Mouse (Mus musculus): ENCODE data around the gene Zap70.
A peak's percentile ranks its signal among the peaks of the same experiment; 100 is the strongest.

Gene Zap70

DNA sequence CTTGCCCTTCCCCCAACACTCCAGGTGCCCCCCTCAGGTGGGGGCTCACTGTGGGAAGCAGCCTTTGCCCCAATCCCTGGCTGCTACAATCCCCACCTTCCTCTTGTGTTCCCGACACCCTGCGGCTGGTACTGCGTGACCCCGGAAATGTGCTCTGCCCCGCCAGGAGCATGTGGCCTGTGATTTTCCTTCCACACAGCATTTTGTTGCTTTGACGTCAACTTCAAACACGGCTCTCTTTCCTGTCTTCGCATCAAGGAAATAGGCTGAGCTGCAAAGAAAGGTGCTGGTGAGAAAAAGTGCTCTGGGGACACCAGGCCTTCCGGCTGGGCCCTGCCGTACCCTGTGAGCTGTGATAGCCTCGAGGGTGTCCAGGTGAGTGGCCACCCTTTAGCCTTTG, at the start of gene Zap70:
Gene Zap70 (plus strand): TSS at position 231 of the 400 bp plus-strand sequence.
- DNase-seq = no peak

DNA sequence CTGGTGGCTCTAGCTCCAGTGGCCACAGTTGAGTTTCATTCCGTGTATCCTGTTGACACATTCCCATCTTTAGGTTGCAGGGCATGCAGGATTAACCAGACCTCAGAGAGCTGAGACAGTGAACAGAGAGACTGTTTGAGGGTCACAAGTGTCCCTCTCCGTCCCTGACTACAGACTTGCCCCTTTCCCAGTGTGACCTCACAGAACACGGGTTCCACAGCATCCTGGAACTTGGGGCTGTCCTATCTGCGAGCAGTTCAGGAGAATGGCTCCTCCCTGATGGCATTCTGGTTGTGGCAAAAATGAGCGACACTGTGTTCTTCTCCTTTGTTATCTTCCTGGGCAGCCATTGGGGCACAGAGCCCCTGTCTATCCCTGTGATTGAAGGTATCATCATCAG, 47.3 kb upstream of the Zap70 start, which contains the start of gene Actr1b:
Gene Actr1b (minus strand): TSS at position 112 of the 400 bp plus-strand sequence.
- no peak for DNase-seq

DNA sequence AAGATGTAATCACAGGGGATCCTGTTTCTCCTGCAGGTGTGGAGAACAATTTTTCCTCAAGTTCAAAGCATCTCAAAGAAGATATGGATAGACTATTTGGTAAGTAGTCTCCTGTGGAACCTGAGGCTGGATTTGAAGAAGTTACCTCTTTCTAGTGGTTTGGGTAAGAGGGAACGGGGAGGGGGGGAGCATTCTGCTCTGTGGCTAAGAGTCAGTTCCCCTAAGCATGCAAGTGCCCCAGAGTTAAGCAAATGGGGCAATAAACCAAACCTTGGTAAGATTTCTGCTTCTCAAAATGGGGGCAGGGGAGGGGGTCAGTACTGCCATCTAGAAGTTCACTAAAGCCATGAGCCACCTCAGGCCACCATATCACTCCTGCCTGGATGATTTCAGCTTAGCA, 42.8 kb upstream of the Zap70 start:
- no peak for DNase-seq

DNA sequence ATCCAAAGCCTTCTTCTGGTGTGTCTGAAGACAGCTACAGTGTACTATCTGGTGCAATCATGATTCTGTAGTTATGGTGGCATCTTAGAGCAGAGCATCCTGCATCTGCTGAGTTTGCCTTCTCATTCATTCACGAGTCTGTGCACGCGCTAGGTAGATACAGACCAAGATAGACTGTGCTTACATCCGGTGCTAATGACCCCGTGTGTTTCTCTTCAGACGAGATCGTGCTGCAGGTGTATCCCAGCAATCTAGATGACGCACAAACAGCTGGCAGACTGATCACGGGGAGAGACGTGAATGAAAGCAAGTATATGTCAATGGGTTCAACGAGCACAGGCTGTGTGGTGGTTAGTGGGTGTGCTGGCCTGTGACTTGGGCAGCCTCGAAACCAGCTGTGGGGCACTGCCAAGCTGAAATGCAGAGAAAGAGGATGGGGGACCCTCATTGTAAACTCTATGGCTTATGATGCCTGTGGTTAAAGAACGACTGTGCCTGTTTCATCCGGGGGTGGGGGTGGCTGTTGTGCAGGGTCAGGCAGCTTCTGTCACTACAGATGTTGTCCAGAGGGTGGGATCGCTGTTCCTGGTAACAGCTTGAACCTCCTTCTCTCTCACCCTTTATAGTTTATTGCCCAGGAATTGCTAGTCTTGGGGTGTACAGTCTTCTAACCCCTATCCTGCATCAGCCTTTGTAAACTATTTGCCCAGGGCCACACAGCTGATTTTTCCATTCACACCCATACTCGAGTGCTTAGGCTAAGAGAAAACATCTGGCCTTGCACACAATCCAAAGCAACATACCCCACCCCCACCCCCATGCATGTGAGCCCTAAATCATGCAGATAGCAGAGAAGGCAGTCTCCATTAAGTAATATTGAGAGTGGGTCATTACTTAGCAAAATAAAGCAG, 38.2 kb upstream of the Zap70 start:
- no peak for DNase-seq

DNA sequence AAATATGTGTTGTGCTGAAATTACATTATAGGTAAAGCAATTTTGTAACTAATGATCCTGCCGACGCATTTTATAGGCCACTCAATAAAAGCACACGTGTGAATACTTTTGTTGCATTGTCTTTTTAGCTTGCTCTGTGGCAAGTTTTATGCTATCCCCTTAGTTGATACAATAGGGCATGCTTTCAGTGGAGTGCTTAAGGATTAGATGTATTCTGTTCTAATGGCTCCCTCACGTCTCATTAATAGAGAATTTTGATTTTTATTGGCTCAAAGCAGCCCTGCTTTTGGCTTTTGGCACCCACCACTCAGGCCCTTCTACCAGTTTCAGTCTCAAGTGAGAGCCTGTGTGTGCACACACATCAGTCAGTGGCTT, 37.6 kb upstream of the Zap70 start:
- DNase-seq = no peak

DNA sequence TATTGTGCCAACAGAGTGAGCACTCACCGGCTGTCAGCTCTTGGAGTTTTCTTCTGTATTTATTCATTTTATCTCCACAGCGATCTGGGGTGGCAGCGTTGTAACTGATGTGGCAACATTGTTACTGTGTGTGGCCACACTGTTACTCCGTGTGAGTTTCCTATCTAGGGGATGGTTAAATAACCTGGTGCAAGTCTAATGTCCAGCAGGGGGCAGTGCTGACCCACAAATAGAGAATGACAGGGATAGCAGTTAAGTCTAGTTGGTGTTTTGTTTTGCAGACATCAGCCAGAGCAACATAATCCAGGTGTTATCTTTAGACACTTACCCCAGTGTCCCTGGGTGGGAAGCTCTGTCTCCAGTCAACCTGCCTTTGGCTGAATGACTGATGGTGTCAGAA, 24.3 kb upstream of the Zap70 start:
- DNase-seq = peak; percentile 90

DNA sequence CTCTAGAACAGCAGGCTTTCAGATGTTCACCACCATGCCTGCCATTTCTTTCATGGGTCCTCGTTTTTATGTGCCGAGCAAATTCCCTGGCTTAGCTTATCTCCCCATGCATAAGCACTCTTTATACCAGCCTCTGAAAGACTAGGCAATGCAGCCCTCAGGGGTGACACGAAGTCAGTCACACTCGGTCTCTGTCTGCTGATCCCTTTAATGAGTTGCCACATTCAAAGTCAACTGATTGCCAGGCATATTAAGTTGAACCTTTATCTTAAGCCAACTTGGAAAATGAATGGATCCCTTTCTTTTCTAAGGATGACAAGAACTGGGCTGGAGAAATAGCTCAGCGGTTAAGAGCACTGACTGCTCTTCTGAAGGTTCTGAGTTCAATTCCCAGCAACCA, 22.4 kb upstream of the Zap70 start:
- DNase-seq = no peak

DNA sequence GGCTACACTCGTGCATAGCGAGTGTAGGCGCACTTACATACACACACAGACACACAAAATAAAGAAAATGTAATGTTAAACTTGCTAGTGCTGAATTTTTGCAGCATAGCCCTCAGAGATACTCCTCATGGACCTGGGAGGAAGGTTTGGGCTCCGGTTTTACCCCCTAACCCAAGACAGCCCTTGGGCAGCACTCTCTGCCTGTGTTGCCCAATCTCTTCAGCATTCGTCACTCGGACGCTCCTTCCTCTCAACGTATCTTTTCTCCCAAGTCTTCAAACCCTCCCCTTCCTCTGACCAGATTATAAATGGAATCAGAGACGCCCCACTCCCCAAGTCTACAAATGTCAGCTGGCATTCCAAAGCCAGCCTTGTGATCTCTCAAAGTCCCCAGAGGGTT, 18.6 kb upstream of the Zap70 start:
- DNase-seq = no peak

DNA sequence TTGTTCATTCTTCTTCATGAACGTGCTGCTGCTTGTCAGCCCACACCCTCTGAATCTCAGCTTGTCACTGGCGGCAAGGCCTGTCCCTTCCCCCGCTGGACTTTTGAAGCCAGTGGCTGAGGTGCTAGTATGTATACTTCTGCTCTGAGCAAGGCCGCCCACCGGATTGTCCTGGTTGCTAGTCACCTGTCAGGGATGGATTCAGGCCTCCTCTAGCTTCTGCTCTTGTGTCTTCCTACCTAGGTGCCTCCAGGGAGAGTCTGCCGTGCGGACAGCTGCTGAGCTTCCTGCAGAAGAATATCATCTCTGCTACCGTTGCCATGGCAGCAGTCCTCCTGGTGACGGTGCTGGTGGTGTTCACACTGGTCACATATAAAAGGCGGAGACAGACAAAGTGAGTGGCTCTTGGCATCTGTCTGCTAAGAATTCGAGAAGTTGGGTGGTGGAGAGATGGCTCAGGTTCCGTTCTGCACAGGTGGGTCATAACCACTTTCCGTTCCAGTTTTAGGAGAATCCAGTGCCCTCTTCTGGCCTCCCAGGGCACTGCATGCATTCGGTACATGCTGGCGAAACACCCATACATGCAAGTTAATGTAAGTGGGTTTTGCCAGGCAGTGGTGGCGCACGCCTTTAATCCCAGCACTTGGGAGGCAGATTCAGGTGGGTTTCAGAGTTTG, 17.2 kb upstream of the Zap70 start:
- DNase-seq = peak; percentile 77

DNA sequence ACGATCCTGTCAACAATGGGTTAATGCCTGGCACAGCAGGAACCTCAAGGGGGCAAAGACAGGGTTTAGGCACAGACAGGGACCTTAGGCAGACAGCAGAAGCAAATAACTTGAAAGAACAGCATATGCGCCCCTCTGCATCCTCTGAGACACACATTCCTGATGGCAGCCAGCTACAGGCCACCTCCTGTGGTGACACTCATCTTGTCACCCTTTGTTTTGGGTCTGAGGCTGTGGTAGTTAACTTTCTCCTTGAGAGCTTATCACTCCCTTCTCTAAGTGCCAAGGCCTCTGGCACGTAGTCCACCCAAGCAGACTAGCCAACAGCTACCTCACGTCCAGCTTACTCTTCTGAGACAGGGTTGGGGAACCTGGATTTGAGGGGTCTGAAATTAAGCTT, 15.9 kb upstream of the Zap70 start:
- DNase-seq = no peak

DNA sequence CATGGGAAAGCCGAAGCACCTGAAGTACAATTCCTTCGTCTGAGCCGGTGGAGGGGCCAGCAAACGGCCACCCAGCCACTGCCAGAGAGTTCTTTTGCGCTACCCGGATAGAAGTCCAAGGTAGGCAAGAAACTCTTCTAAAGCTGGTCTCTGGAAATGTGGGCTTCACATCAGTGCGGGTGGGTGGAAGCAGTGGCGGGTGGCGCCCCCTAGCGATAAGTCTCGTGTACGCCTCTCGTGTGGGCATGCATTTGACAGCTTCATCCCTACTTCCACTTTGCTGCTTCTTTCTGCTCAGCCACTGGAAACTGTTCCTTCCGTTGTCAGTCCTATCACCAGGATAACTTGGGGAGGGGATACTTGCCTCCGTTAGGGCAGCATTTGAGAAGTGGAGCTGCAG, 15.1 kb upstream of the Zap70 start:
- peak; percentile 48 for DNase-seq

DNA sequence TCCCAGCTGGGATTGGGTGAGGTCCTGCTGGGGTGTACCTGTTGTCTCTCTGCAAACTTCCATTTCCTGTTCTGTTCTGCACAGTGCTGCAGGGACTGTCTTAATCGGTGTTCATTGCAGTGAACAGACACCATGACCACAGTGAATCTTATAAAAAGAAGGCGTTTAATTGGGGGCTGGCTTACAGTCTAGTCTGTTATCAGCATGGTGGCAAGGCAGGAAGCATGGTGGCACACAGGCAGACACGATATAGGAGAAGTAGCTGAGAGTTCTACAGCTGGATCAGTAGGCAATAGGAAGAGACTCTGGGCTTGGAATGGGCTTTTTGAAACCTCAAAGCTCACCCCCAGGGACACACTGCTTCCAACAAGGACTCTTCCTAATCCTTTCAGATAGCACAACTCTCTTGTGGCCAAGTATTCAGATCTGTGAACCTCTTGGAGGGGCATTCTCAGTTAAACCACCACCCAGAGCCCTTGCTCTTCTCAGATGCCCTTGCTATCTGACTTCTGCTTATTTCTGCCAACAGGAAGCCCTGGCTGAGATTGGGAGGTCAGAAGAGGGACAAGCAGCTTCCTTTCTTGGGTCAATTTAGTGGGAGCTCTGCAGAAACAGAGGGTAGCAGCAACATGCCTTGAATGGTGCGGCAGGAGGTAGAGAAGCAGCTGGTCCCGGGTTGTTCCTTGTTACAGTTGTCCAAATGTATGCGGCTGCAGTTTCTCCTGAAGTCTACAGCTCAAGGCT, 7.5 kb upstream of the Zap70 start:
- DNase-seq = no peak

DNA sequence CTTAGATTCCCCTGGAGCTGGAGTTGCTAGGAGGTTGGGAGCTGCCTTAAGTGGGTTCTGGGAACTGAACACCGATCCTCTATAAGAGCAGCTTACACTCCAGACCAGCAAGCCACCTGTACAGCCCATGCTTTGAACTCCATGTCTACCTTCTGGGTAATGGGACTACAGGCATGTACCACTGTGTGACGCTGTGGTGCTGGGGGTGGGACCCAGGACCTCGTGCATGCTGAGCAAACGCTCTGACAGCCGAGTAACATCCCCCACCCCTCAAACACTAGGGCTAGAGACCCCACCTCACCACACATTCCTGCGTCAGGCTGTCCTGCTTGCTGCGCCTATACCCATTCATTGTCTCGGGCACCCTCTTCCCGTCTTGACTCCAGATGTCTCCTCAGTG, 3.0 kb upstream of the Zap70 start:
- no peak for DNase-seq

DNA sequence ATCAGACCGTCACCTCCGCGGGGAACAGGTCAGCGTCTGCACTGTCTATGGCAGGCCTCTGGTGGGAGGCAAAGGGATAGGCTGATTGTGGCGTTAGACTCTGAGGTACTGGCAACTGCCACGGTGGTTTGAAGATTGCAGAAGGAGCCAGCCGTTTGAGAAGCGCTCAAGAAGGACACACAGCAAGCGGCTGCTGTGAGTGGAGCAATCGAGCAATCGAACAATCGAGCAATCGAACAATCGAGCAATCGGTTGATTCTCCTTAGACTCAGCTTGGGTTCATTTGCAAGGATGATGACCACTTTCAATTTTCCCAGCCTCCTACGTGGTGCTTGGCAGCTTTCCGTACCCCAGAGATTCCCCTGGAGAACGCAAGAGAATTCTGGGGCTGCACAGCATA, 2.5 kb upstream of the Zap70 start:
- DNase-seq = no peak

DNA sequence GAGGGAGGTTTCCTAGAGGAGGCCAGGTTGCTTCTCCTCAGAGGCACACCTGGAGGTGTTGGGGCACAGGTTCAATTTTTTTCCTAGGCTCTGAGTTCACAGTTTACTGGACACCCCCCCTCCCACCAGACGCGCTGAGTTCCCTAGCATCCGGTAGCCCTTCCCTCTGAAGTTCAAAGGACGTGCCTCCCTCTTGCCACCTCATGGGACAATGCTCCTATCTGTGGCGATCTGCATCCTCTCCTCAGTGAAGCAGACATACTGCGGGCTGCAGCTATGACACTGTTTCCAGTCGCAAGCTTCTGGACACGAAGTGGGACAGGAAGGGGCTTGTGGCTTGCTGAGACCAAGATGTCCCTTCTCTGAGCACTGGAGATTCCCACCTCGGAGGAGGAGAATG, 1.2 kb upstream of the Zap70 start:
- DNase-seq = no peak

DNA sequence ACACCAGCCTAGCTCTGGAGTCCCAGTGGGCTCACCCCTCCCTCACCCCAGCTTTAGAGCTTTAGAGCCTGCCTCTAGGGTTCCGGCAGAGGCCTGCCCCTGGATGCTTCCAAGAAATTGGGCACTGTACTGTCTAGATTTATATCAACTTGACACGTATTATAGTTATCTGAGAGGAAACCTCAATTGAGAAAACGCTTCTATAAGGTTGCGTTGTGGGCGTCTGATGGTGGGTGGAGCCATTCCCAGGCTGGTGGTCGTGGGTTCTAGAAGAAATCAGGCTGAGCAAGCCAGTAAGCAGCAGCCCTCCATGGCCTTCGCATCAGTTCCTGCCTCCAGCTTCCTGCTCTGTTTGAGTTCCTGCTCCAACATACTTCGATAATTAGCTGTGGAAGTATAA, 537 bp upstream of the Zap70 start:
- DNase-seq = no peak

DNA sequence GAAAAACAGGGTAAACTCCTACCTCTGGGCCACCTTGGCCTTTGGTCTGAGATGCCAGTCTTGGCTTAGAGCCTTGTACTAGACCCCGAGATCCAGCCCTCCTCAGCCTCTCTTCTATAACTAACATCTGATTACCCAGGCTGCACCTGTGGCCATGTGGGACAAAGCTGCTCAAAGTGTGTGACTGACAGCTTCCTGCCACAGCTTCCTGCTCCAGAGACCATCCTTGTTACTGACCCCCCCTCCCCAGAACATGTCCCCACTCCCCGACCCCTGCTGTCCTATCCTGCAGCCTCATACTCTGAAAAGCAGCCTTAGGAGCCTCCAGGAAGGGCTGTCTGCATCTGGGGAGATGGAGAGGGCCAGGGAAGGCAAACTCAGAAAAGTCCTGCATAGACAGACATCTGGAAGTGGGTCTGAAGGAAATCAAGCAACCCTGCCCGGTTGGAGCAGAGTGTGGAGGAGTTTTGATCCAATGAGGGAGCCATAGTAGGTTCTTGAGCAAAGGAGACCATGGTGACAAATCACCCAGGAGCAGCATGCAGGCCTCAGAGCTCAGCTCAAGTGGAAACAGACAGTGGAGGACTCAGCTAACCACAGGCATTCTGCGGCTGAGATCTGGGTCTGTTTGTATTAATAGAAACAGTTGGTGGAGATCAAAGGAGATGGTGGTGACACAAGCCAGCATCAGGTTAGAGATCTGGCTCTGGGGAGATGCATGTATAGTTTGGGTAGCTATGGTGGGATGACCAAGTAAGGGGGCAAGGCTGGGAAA, 5.0 kb downstream of the Zap70 start:
- DNase-seq = no peak

DNA sequence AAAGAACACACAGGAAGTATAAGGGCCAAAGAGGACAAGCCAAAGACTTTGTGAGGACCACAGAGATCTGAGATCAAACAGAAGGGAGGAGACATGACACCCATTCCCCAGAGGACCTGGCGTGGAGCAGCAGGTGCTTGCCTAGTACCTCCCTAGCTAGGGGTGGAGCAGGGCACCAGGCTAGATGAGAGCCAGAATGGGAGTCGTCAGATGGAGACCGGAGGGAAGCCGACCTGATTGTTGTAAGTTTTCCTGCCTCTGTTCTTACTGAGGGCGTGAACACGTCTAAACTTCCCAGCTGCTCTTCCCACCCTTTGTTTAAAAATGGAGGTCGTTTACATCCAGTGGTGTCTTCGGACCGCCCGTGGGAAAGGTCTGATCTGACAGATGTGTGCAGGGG, 5.7 kb downstream of the Zap70 start:
- no peak for DNase-seq

DNA sequence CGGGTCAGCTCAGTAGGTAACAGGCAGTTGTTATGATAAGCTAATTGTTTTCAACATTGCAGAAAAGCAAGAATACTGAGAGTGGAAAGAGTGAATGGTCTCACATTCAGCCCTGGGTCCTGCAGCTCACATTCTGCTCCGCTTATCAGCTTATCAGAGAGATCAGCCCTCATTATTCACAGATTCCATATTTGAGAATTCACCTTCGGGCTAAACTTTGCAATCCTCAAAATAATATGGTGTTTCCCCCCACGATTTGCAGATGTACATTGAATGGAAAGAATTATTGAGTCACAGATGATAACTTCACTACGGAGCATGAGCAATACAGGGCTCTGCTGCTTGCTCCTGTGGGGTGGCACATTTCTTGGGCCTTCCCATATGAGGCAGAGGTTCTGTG, 7.2 kb downstream of the Zap70 start:
- DNase-seq = no peak

DNA sequence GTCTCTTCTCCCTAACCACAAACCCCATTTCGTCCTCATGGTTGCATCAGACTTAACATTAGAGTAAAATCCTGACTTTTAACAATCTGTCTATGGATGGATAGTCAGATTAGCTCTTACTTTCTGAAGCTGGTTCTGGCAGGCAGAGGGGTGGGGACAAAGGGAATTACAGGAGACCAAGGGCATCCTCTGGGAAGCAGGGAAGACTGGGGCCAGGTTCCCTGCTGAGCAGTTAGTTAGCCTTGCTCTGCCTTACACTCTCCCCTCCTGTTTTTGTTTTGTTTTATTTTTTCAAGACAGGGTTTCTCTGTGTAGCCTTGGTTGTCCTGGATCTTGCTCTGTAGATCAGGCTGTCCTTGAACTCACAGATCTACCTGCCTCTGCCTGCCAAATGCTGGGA, 8.4 kb downstream of the Zap70 start:
- no peak for DNase-seq

DNA sequence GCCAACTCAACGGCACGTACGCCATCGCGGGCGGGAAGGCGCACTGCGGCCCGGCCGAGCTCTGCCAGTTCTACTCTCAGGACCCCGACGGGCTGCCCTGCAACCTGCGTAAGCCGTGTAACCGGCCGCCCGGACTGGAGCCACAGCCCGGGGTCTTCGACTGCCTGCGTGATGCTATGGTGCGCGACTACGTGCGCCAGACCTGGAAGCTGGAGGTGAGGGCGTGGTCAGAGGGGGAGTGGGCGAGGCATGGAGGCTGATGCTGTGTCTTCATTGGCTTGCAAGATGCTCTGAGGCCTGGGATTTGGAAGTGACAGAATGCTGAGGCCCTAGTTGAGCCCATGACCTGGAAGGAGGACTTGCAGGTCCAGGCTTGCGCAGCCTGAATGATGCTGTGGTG, 9.4 kb downstream of the Zap70 start:
- no peak for DNase-seq

DNA sequence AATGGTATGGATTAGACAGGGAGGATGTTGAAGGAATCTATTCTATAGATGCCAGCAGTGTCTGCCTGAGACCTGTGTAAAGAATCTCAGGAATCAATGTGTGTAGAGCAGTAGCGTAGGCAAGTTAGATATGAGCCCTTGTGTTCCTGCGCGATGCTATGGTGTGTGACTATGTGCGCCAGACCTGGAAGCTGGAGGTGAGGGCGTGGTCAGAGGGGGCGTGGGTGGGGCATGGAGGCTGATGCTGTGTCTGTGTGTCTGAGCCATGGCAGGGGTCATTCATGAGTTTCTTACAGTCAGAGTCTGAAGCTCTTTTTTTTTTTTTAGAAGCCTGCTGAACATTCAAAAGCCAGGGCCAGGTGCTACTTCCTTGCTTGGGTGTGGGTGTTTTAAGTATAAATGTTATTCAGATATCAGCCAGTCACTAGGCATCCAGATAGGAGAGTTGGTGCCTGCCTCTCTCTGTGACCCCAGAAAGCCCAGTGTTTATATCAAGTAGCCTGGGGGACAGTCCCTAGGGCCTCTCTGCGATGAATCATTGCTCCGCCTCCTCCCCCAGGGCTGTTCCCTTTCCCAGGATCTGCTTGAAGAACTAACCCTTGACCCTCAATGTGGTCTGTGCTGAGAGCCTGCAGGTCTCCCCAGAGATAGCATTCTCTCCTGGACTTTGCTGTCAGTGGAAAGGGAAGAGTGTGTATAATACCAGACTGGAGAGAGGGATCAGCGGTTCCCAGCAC, 10.8 kb downstream of the Zap70 start:
- no peak for DNase-seq
